Mouse (Mus musculus) heart, adult 11 months (tissue): Measurements from ENCODE around the gene Msx2.

Source experiments
- DNase-seq: peaks from one replicate; pipeline ENCODE4 v3.0.0; 2022

Msx2 gene

DNA sequence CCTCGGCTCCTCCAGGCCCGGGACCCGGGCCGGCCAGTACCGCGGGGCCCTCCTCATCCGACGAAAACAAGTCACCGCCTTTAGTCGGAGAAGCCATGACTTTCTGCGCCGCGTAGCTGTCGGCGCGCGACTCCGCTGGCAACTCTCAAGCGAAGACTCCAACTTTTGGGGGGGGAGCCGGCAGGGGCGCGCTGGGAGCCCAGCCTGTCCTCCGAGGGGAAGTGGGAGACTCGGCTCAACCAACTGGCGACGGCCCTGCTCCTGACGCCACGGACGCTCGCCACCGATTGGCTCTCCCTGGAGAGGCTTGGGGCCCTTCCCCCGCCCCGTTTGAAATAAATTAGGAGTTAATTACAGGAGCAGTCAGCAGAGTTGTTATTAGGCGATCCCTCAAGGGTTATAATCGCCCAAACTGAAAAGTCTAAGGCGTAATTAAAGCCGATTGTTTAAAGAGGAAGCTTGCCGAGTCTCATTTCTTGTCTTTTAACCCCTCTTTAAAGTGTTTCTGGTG lies at the start of gene Msx2:
Gene Msx2 (minus strand): TSS at position 461 of the 511 bp plus-strand sequence.
- peak; percentile 96 for DNase-seq

GRCm38 (mm10) chr13:53521468-53521867 lies 48.6 kb upstream of the Msx2 start:
- no peak for DNase-seq

- no peak for DNase-seq
These were observed 47.6 kb upstream of the Msx2 start for GRCm38 (mm10) chr13:53520343-53520937.

GRCm38 (mm10) chr13:53519727-53520126 lies 46.9 kb upstream of the Msx2 start:
- DNase-seq, result no peak

- no peak for DNase-seq
These were observed 45.4 kb upstream of the Msx2 start for GRCm38 (mm10) chr13:53518306-53518705.

- DNase-seq, result no peak
These were observed 41.7 kb upstream of the Msx2 start for GRCm38 (mm10) chr13:53514574-53514973.

DNA sequence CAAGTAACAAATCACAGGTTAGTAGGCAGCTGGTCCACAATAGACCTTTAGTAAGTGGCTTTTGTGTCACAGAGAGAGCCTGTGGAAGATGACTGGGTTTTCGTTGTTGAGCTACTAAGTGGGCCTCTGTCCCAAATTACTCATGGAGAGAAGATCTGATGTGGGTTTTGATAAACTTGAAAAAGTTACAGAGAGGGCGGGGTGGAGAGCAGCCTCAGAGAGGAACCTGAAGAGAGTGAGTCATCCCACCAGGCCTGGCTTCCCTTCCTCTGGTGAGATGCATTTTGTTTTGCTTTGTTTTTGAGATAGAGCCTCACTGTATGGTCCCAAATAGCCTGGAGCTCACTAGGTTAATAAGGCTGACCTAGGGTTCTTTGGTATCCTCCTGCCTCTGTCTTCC lies 38.5 kb upstream of the Msx2 start:
- DNase-seq, result no peak

DNA sequence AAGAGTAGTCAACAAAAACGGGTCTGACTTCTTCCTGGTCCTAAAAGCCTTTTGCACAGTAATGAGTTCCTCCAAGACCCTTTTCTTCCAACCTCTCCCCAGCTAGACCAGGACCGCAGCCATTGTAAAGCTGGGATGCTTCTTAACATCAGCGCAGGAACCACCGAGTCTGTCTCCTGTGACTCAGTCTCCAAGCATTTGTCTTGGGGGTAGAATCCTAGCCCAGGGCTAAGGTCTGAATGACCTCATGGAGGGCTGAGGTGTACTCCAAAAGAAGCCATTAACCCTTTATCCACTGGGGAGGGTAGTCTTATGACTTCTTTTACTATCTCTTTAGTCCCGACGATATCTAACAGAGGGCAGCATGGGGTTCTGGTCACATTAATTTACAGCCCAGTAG lies 29.5 kb upstream of the Msx2 start:
- DNase-seq, result no peak

DNA sequence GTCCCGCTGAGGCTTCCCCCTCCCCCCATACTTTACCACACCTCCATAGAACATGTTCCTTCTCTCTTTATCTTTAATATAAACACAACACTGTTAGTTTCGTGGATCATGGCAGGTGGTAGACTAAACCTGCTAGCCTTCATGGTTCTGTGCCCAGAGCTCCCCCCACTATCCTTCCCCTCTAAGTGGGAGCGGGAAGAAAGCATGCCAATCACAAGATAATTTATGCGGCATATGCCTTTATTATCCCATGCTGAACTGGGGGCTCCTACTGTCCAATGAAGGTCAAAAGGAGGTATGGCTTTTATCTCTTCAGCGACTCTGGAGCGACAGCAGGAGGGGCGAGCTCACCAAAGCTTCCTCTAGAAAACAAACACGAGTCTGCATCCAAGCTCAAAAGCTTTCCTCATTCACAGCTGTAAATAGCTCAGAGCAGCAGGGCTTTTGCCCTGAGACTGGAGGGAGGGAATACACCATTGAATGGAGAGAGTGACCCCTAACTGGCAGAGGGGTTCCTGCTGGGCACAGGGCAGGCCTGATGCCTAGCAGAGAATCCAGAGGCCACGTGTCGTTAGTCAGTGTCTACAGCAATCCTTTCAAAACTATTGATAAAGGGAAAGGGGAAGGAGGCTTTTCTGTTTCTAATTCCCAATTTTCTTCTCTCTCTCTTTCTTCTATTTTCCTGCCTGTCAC lies 28.8 kb upstream of the Msx2 start:
- no peak for DNase-seq

GRCm38 (mm10) chr13:53501057-53501456 lies 28.2 kb upstream of the Msx2 start:
- no peak for DNase-seq

DNA sequence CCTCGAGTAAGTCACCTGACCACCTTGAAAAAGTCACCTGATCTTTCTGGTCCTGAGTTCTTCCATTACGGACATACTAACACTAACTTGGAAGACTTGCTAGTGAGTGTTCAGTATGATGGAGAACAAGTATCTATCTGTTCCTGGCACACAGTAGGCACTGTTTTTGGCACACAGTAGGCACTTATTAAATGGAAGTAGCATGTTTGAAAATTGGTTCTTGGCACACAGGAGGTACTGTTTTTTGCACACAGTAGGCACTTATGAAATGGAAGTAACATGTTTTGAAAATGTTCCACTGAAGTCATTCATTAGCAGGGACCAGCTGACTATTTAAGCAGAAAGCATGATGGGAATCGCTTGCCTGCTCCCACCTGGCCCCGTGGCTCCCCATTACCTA lies 13.6 kb upstream of the Msx2 start:
- no peak for DNase-seq

- no peak for DNase-seq
These were observed 2.9 kb upstream of the Msx2 start for GRCm38 (mm10) chr13:53475701-53476188.

DNA sequence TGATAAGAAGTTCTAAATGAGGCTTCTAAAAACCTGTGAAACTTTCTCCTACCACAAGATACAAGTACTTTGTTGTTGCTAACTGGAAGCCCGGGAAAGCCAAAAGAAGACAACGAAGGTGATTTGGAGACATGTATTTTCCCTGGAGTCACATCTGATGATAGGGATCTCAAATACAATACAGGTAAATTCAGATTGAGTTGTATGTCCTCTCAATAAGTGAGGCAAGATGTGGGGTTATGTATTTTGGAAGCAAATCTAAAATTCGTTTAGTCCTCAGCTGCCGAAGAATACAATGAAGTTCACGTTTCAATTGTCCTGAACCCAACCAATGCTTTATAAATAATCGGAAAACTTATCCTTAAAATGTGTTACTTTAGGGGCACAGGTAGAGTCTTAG lies 1.6 kb upstream of the Msx2 start:
- no peak for DNase-seq

- DNase-seq, result peak; percentile 43
These were observed 1.1 kb upstream of the Msx2 start for GRCm38 (mm10) chr13:53473991-53474390.

GRCm38 (mm10) chr13:53473291-53473690 lies 417 bp upstream of the Msx2 start:
- peak; percentile 30 for DNase-seq

DNA sequence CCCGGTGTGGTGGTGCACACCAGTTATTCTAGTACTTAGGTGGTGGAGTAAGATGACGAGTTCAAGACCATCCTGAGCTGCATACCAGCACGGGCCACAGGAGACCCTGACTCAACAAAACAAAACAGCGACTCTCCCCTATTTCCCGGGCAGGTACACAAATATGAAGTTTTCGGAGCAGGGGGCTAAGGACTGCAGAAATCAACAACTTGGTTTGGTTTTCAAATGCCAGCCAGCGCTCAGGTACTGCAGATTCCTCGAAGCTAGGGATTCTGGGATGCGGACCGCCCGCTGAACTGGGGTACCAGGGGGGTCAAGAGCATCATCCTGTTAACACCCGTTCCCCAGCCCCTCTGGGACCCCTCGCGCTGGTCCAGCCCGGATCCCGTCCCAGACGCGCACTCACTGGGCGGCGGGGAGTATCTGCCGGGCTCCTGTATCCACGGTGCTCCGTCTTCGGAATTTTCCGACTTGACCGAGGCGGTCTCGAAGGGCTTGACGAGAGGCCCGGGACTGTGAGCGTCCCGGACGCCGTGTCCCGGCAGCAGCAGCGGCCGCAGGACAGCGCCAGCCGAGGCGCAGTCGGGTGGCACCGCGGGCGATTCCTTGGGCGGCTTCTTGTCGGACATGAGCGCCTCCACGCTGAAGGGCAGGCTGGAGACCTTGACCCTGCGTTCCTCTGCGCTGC lies 804 bp downstream of the Msx2 start:
- DNase-seq, result peak; percentile 69

GRCm38 (mm10) chr13:53471411-53471810 lies 1.5 kb downstream of the Msx2 start:
- DNase-seq, result peak; percentile 64

GRCm38 (mm10) chr13:53470437-53471151 lies 2.3 kb downstream of the Msx2 start:
- DNase-seq, result peak; percentile 75

- peak; percentile 66 for DNase-seq
These were observed 3.1 kb downstream of the Msx2 start for GRCm38 (mm10) chr13:53469756-53470155.

DNA sequence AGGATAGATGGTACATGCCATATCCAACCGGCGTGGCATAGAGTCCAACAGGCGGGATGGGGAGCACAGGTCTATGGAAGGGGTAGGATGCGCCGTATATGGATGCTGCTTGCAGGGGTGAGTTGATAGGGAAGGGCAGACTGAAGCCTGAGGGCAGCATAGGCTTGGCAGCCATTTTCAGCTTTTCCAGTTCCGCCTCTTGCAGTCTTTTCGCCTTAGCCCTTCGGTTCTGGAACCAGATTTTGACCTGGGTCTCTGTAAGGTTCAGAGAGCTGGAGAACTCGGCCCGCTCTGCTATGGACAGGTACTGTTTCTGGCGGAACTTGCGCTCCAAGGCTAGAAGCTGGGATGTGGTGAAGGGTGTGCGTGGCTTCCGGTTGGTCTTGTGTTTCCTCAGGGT lies 4.7 kb downstream of the Msx2 start:
- peak; percentile 53 for DNase-seq

DNA sequence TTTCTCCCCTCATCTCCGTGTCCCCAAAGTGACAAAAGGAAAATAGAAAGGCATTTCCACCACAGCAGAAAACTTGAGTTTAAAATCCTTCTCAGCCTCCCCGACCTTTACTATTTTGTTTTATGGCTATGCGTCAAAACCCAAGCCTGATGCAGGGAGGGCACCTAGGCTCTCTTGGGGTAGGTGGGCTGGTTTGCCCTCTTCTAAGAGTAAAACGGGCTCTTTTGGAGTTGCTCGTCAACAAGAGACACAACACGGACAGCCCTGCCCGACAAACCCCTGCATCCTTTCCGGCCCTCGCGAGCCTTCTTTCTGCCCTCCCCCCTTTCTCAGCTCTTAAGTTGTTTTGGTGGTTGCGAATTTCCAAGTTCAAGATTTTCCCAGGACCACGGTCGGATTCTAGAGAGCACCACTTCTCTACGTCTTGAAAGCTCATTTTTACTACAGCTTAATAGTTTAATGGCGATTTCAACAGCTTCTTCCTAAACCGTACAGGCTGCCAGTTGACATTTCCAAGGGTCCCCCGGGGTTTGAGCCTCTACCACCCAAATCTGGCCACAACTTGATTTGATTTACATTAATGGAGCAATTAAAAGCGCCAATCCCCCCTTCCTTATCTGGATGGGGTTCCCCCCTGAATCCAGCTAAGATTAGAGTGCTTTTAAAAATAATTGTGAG lies 6.5 kb downstream of the Msx2 start:
- peak; percentile 44 for DNase-seq

DNA sequence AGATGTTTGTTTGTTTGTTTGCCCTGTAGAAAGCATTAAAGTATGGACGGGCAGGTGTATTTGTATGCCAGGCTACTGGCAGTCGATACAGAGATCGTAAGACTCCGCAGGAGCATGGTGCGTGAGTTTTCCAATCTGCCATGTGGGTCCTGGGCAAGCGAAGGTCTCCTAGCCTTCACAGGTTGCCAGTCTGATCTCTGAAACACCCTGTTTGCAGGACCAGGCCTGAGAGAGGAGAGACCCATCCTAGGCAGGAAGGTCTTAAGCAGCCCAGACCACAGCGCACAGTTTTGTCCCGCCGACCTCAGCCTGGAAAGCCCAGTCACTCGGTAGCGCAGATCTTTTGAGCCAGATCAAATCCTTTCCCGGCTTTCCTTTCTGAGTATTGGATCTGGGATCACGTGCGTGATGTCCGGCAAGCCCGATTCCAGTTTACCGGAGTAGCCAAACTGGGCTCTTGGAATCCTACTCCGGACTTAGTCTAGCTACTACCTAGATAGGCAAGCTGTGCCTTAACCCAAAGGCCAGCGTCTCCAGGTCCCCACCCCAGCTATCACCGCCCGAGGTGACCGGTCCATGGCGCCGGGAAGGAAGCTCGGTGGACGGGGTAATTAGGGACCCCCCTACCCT lies 7.6 kb downstream of the Msx2 start:
- peak; percentile 79 for DNase-seq
